Mouse (Mus musculus): ENCODE results near the gene Dmd. TPM values are rescaled to one million over a fixed set of nuclear protein-coding genes. Genes with fewer than 3 reads are reported as not detected.

Gene Dmd
- 9.2 and 22.6 TPM in 2 replicates for polyA plus RNA-seq (2012; rRNA removed; ENCODE audit: low replicate concordance)

GRCm38 (mm10) chrX:82948630-82949029 is at the start of gene Dmd:
Gene Dmd, plus strand, starts transcription at chrX:82948870.

GRCm38 (mm10) chrX:83487598-83487997 is 538.9 kb downstream of the Dmd start, which contains the start of gene Tsga8:
Gene Tsga8, minus strand, starts transcription at chrX:83487924.

DNA sequence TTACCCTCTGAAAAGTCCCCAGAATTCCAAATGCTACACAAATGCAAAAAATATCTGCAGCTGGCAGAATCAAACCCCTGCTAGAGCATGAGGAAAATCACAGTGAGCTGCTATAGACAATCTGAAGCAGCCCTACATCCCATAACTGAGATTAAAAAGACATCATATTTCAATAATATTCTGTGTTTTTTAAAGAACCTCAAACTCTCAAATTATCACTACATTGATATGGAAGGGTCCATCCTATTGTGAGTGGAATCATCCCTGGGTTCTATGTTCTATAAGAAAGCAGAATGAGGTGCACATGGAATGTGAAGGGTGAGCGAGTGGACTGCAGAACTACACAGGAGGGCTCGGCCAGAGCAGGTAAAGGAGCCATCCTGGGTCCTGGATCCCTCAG is 2300.7 kb downstream of the Dmd start, which contains the start of gene Fthl17a:
Gene Fthl17a, plus strand, starts transcription at position 301 of the 400 bp plus-strand sequence.

